Mouse (Mus musculus) heart, embryonic 11.5 days (tissue): ENCODE data around the gene Sun2. TPM values are rescaled to one million over a fixed set of nuclear protein-coding genes. Genes with fewer than 3 reads are reported as not detected.
A peak's percentile ranks its signal among the peaks of the same experiment; 100 is the strongest.

Experiments used
- ATAC-seq: fragments of 200-750 bp; cut with Nextera tagmentation; replicated peaks from 2 replicates; pipeline ENCODE4 v1.8.0; 2017; ENCODE audit warnings: moderate library complexity; ENCODE audit not compliant: insufficient number of reproducible peaks, low FRiP score, low TSS enrichment
- H3K27ac ChIP-seq: fragments of 300-500 bp; sonication (generic); 2 replicates; pipeline ENCODE4 v1.5.1; 2014; ENCODE audit warnings: mild to moderate bottlenecking, low read depth, low read length
- H3K27me3 ChIP-seq: fragments of 300-500 bp; sonication (generic); 2 replicates; pipeline ENCODE4 v1.6.1; 2014; ENCODE audit warnings: mild to moderate bottlenecking, low read length, mixed read lengths; ENCODE audit not compliant: control insufficient read depth, insufficient read depth
- H3K36me3 ChIP-seq: fragments of 300-500 bp; sonication (generic); 2 replicates; pipeline ENCODE4 v1.6.1; 2014; ENCODE audit warnings: mild to moderate bottlenecking, low read length, moderate library complexity, mixed read lengths; ENCODE audit not compliant: control insufficient read depth, insufficient read depth
- H3K4me1 ChIP-seq: fragments of 300-500 bp; sonication (generic); 2 replicates; pipeline ENCODE4 v1.6.1; 2014; ENCODE audit warnings: low read length; ENCODE audit not compliant: control insufficient read depth, insufficient read depth
- H3K4me2 ChIP-seq: fragments of 300-500 bp; sonication (generic); 2 replicates; pipeline ENCODE4 v1.6.1; 2014; ENCODE audit warnings: mild to moderate bottlenecking, moderate library complexity
- H3K4me3 ChIP-seq: fragments of 300-500 bp; sonication (generic); 2 replicates; pipeline ENCODE4 v1.5.1; 2014; ENCODE audit warnings: low read depth, low read length
- H3K9ac ChIP-seq: fragments of 300-500 bp; sonication (generic); 2 replicates; pipeline ENCODE4 v1.6.1; 2014; ENCODE audit warnings: mild to moderate bottlenecking, low read depth, low read length, moderate library complexity
- H3K9me3 ChIP-seq: fragments of 300-500 bp; sonication (generic); replicated peaks from 2 replicates; pipeline ENCODE4 v1.6.1; 2016; ENCODE audit warnings: low read length; ENCODE audit not compliant: control insufficient read depth
- WGBS: fragments of 180-500 bp; shearing (Covaris S2); extraction: QIAGEN DNeasy Blood & Tissue Kit; methylation state at CpG from one replicate; pipeline ENCODE4 v1.1.7; 2014; ENCODE audit not compliant: insufficient replicate concordance; 5-methylcytosine and 5-hydroxymethylcytosine counted together
- polyA plus RNA-seq: library from polyadenylated mRNA; unstranded; fragments of >200 nt; fragmentation: Nextera tagmentation; extraction: Ambion mirVana; gene quantifications from 2 replicates; pipeline ENCODE4 v1.2.1, GENCODE M21; 2014

The Sun2 gene
- polyA plus RNA-seq, 1 experiment from 2014 or later: 4.9 TPM

- Histone ChIP-seq H3K27ac (peak within 1 kb of the TSS; percentile 70), H3K9me3 (no peaks in the 10 kb centered on the region), H3K36me3 (no peaks in the 10 kb centered on the region), H3K4me2 (peak within 1 kb of the TSS; percentile 74), H3K4me3 (peak within 1 kb of the TSS; percentile 78), H3K9ac (peak within 1 kb of the TSS; percentile 81), H3K4me1 (peaks cover 31% of the 10 kb centered on the region), H3K27me3 (no peaks in the 10 kb centered on the region)
- peak; percentile 91 for ATAC-seq
- 1% methylated on average over 45 of the region's 45 CpGs for WGBS
Observed at GRCm38 (mm10) chr15:79690426-79691022, 51.8 kb downstream of the Sun2 start, which contains the start of gene Gtpbp1. Gene Gtpbp1, plus strand, starts transcription at chr15:79690845.

- peaks cover 38% of the 10 kb centered on the region for H3K4me1 ChIP-seq
- H3K27ac ChIP-seq: peak overlapping the region; percentile 30; the same call in 1 of the 2 replicates
- WGBS: 16% methylated on average over 24 of the region's 24 CpGs
- H3K4me2 ChIP-seq: peak overlapping the region; percentile 74
- ATAC-seq: no peak
- H3K27me3 ChIP-seq: no peaks in the 10 kb centered on the region
- H3K9ac ChIP-seq: peak overlapping the region; percentile 30; the same call in 1 of the 2 replicates
- H3K9me3 ChIP-seq: no peaks in the 10 kb centered on the region
- no peaks in the 10 kb centered on the region for H3K36me3 ChIP-seq
- peak overlapping the region; percentile 78 for H3K4me3 ChIP-seq
Observed at GRCm38 (mm10) chr15:79689662-79690425, 52.5 kb downstream of the Sun2 start.

- H3K27ac ChIP-seq: peak overlapping the region; percentile 98
- peak overlapping the region; percentile 87 for H3K9ac ChIP-seq
- peaks cover 45% of the 10 kb centered on the region for H3K4me1 ChIP-seq
- no peaks in the 10 kb centered on the region for H3K27me3 ChIP-seq
- WGBS: 6% methylated on average over 8 of the region's 8 CpGs
- H3K36me3 ChIP-seq: no peaks in the 10 kb centered on the region
- H3K9me3 ChIP-seq: no peaks in the 10 kb centered on the region
- peak overlapping the region; percentile 92 for H3K4me2 ChIP-seq
- H3K4me3 ChIP-seq: peak overlapping the region; percentile 69
- ATAC-seq: no peak
Observed at GRCm38 (mm10) chr15:79688268-79688956, 53.9 kb downstream of the Sun2 start.

DNA sequence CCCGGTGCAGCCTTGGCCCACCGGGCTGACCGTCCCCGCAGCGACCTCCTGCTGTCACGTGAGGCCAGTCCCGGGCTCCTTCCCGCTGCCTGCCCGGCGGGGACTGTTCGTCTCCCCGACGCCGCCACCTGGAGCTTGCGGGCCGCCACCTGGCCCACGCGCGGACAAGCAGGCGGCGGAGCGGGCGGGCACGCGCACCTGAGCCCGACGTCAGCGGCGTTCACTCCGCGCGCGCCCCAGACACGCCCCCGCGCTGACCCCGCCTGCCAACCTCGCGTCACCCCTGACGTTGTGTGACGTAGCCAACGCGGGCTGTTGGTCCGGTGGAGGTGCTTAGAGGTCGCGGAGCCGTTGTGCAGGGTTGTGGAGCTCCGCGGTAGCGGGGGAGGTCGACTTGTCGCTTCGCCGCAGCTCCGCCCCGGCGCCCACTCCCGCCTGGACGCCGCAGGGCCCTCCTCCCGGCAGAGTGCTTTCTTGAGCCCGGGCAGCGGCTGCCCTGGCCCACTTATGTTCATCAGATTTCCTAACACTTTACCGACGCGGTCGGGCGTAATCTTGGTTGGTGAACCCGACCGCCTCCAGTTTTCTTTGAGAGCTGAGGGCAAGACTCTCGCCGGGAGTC, 54.6 kb downstream of the Sun2 start, which contains the start of gene Josd1:
TSS of gene Josd1 (minus strand) at position 274 of the 622 bp plus-strand sequence.
- ATAC-seq: peak; percentile 87
- WGBS: under 1% methylated on average over 70 of the region's 72 CpGs

GRCm38 (mm10) chr15:79687175-79687574, 55.2 kb downstream of the Sun2 start:
- Histone ChIP-seq H3K27me3 (no peaks in the 10 kb centered on the region), H3K4me3 (peak overlapping the region; percentile 69), H3K9me3 (no peaks in the 10 kb centered on the region), H3K4me1 (peaks cover 53% of the 10 kb centered on the region), H3K36me3 (no peaks in the 10 kb centered on the region), H3K9ac (peak overlapping the region; percentile 87), H3K4me2 (peak overlapping the region; percentile 92), H3K27ac (peak overlapping the region; percentile 98)
- no peak for ATAC-seq
- WGBS: 0% methylated on average over 33 of the region's 33 CpGs

More for the DNA sequence above, 54.6 kb downstream of the Sun2 start, which contains the start of gene Josd1:
- Histone ChIP-seq H3K27ac (peak within 1 kb of the TSS; percentile 98), H3K36me3 (no peaks in the 10 kb centered on the region), H3K4me2 (peak within 1 kb of the TSS; percentile 92), H3K4me3 (peak within 1 kb of the TSS; percentile 69), H3K4me1 (peaks cover 48% of the 10 kb centered on the region), H3K9me3 (no peaks in the 10 kb centered on the region), H3K27me3 (no peaks in the 10 kb centered on the region), H3K9ac (peak within 1 kb of the TSS; percentile 87)

DNA sequence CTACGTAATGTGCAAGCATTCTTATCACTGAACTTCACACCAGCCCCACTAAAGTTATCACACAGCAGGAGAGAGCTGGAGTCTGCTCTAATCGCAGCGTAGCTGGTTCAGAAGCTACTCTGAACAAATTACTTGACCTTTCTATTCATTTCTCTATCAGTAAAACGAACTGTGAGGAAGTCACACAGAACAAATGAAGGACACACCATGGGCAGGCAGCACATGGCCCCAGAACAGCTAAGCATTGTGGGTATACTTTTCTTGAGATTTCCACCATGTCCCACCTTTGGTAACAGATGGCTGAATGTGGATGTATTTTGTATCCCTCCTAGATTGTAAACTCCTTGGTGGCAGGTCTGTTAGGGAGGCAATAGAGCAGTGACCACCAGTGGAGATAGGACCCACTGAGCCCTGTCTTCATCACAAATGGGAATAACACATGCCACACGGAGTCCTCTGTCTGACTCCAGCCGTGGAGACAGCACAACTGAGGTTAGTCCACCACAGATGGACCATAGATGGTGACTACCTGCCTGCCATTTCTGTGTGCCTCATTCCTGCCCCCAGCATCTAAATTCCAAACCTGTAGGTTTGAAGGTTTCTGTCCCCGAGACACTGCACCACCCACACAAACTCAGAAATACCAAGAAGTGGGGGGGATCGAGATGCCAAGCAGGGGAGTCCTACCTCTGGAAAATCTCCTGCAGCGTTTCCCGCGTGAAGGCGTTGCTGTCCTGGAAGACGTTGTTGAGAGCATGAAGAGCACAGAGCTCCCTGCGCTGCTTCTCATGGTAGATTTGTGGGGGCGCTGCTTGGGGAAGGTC, 56.1 kb downstream of the Sun2 start:
- peak overlapping the region; percentile 69 for H3K4me3 ChIP-seq
- 6% methylated on average over 15 of the region's 15 CpGs for WGBS
- H3K9ac ChIP-seq: peak overlapping the region; percentile 87
- H3K9me3 ChIP-seq: no peaks in the 10 kb centered on the region
- H3K4me1 ChIP-seq: peaks cover 58% of the 10 kb centered on the region
- H3K27me3 ChIP-seq: no peaks in the 10 kb centered on the region
- H3K27ac ChIP-seq: peak overlapping the region; percentile 47
- no peak for ATAC-seq
- H3K36me3 ChIP-seq: no peaks in the 10 kb centered on the region
- peak overlapping the region; percentile 92 for H3K4me2 ChIP-seq

DNA sequence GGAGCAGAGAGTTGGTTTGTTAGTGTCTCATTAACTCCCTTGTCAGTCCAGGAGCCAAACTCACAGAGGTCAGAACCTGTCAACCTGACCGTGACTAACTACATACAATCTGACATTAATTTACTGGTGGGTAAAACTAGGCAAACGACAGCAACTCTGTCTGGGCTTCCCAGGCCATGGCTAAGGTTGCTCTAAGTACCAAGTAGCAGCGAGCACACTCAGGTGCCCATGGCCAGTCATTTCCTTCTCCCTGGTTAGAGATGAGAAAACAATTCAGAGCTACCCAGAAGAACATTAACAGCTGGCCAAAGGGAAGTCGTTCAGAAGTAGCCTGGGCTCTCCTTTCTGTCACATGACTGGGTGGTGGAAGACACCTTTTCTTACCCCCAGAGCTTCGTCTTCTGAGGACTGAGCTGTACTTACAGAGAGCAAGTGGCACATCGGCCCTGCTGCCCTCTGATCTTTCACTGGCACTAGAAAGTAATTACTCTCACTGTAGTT, 57.1 kb downstream of the Sun2 start:
- 30% methylated on average over 6 of the region's 6 CpGs for whole genome bisulfite sequencing
- H3K4me1 ChIP-seq: peaks cover 62% of the 10 kb centered on the region
- ATAC-seq: no peak

More for the DNA sequence above, 57.1 kb downstream of the Sun2 start:
- Histone ChIP-seq H3K4me3 (peak overlapping the region; percentile 69), H3K4me2 (peak overlapping the region; percentile 92), H3K27ac (no peak overlapping the region), H3K9me3 (no peaks in the 10 kb centered on the region), H3K36me3 (no peaks in the 10 kb centered on the region), H3K9ac (peak overlapping the region; percentile 87), H3K27me3 (no peaks in the 10 kb centered on the region)
